Mouse (Mus musculus) cerebellum, postnatal 14 days (tissue): ENCODE data around the gene Mnd1.
A peak's percentile ranks its signal among the peaks of the same experiment; 100 is the strongest.

ENCODE experiments used
- DNase-seq, 2 experiments: peaks; one replicate each; pipeline ENCODE4 v3.0.0; 2021; ENCODE audit warnings: mixed read lengths in 2 of 2

Gene Mnd1

GRCm38 (mm10) chr3:84155558-84156006, at the start of gene Mnd1:
Mnd1 (minus strand) TSS chr3:84155786.
- peak; percentile 98 to 99 for DNase-seq

GRCm38 (mm10) chr3:84204640-84205039, 49.1 kb upstream of the Mnd1 start:
- DNase-seq: no peak

GRCm38 (mm10) chr3:84200559-84201420, 45.2 kb upstream of the Mnd1 start:
- DNase-seq: peak; percentile 97 to 99

- DNase-seq: no peak
These were observed 43.9 kb upstream of the Mnd1 start for GRCm38 (mm10) chr3:84199516-84199915.

GRCm38 (mm10) chr3:84198229-84198628, 42.6 kb upstream of the Mnd1 start:
- DNase-seq: no peak

GRCm38 (mm10) chr3:84193881-84194280, 38.3 kb upstream of the Mnd1 start:
- no peak for DNase-seq

GRCm38 (mm10) chr3:84191141-84191881, 35.7 kb upstream of the Mnd1 start:
- DNase-seq: no peak

GRCm38 (mm10) chr3:84190513-84191061, 35.0 kb upstream of the Mnd1 start:
- peak in 1 of 2 experiments; percentile 26 for DNase-seq

GRCm38 (mm10) chr3:84189629-84190173, 34.1 kb upstream of the Mnd1 start:
- DNase-seq: no peak

GRCm38 (mm10) chr3:84181717-84182116, 26.1 kb upstream of the Mnd1 start:
- DNase-seq: no peak

GRCm38 (mm10) chr3:84181102-84181501, 25.5 kb upstream of the Mnd1 start:
- no peak for DNase-seq

- DNase-seq: no peak
These were observed 24.7 kb upstream of the Mnd1 start for GRCm38 (mm10) chr3:84180304-84180703.

- no peak for DNase-seq
These were observed 22.2 kb upstream of the Mnd1 start for GRCm38 (mm10) chr3:84177834-84178233.

- DNase-seq: peak; percentile 90 to 91
These were observed 20.0 kb upstream of the Mnd1 start for GRCm38 (mm10) chr3:84175337-84176315.

GRCm38 (mm10) chr3:84173581-84174154, 18.1 kb upstream of the Mnd1 start, which contains the start of gene Gm6525:
Gm6525 (plus strand) TSS chr3:84174104.
- DNase-seq: no peak

- DNase-seq: peak in 1 of 2 experiments; percentile 34
These were observed 16.8 kb upstream of the Mnd1 start for GRCm38 (mm10) chr3:84172406-84172805.

- DNase-seq: no peak
These were observed 13.9 kb upstream of the Mnd1 start for GRCm38 (mm10) chr3:84169393-84170005.

- DNase-seq: no peak
These were observed 13.4 kb upstream of the Mnd1 start for GRCm38 (mm10) chr3:84168943-84169342.

GRCm38 (mm10) chr3:84166073-84166472, 10.5 kb upstream of the Mnd1 start:
- no peak for DNase-seq

GRCm38 (mm10) chr3:84165391-84165790, 9.8 kb upstream of the Mnd1 start:
- DNase-seq: no peak
